Mouse (Mus musculus) fibroblast of lung, adult 2 months (primary cell): Measurements from ENCODE around the gene Cadps.

Experiments
- DNase-seq: peaks from one replicate; pipeline ENCODE4 v3.0.0-alpha.2; 2011; ENCODE audit warnings: low read depth

Gene Cadps

DNA sequence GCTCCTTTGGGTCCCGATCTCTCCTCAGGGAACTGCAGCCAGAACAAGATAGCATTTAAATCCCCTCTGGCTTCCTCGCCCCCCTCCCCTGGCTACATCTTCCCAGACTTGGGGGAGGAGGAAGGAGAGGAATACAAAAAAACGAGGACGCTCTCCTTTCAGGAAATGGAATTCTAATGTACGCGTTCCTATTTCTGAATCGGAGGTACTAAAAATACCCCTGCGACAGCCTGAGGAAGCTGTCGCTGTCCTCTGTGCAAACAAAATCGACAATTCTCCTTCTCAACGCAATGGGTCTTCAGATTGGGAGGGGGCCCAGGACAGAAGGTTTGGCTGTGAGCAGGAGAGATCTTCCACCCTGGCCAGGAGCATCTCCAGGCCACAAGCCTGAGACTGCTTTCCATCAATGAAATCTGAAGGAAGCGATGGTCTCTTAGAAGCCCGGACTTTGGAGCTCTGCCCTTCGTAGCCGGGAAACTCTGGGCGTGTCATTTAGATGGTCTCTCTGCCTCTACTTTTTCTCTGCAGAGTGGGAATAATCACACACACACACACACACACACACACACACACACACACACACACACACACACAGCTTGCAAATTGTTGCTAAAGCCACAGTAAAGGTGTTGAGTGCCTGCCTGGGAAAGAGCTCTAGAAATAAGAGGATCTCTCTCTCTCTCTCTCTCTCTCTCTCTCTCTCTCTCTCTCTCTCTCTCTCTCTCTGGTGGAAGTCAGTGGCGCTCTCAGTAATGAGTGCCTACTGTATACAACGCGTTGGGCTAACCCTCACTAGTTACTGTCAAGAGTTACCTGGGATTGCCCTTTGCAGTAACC is 482.4 kb downstream of the Cadps start:
- DNase-seq: no peak

- no peak for DNase-seq
Observed at GRCm38 (mm10) chr14:12338811-12339565, 483.9 kb downstream of the Cadps start.

DNA sequence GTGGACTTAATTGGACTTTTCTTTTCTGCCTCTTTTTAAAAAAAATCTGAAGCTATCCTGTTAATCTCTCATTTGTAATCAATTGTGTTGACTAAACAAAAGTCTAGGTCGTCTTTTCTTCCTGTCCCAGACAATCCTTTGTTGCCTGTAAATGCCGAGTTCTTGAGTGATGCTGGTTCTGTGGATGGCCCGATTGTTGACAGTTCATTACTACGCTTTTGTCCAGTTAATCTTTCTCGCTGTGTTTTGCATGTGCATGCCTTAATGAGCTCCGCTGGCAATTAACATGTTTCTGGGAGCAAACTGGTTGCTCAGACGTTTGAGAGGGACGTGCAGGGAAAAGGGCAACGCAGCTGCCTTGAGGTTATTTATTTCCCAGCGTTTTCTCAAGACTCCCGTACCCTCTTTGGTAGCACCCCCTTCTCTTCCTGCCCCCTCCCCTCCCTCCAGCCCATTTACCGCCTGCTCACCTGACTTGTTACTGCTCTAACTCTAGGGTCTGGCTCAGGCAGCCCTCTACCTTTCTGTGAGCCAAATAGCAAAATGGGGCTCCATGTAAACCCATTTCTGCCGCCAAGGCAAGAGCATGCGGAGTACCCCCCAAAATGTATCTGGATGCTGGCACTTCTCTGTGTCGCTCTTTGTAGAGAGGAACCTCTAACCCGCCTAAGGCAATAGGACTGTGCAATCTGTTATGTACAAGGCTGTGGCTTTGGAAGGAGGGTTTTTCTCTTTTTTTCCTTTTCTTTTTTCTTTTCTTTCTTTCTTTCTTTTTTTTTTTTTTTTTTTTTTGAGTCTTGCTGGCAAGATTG is 484.7 kb downstream of the Cadps start:
- DNase-seq: no peak

- no peak for DNase-seq
Observed at GRCm38 (mm10) chr14:12337421-12337997, 485.4 kb downstream of the Cadps start.

DNA sequence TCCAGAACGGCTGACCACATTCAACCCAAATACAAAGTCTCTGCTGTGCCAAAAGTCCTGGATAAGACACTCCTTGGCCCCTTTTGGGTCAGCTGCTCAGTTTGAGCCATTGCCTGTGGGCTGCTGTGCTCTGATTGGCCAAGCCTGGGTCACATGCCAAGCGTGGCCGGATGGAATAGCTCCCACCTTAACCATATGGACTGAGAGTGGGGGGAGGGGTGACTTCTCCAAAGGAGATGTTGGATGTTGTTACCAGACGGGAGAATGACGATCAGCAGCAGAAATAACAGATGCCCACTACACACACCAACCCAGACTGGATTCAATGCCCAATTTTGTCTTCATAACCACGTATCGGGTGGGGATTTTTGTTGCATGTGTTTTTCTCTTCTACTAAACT is 488.0 kb downstream of the Cadps start:
- no peak for DNase-seq

- DNase-seq: no peak
Observed at GRCm38 (mm10) chr14:12333622-12334021, 489.3 kb downstream of the Cadps start.
